Mouse (Mus musculus) urinary bladder, postnatal 10 days (tissue): ENCODE data around the gene Usp39.

Experiments
- DNase-seq: peaks from one replicate; pipeline ENCODE4 v3.0.0; 2022; ENCODE audit warnings: low spot score

The Usp39 gene

GRCm38 (mm10) chr6:72302349-72302925 is 42.5 kb downstream of the Usp39 start:
- no peak for DNase-seq

- DNase-seq: no peak
These were observed 47.2 kb downstream of the Usp39 start for GRCm38 (mm10) chr6:72297825-72298224.

GRCm38 (mm10) chr6:72292972-72293651 is 51.9 kb downstream of the Usp39 start:
- no peak for DNase-seq

DNA sequence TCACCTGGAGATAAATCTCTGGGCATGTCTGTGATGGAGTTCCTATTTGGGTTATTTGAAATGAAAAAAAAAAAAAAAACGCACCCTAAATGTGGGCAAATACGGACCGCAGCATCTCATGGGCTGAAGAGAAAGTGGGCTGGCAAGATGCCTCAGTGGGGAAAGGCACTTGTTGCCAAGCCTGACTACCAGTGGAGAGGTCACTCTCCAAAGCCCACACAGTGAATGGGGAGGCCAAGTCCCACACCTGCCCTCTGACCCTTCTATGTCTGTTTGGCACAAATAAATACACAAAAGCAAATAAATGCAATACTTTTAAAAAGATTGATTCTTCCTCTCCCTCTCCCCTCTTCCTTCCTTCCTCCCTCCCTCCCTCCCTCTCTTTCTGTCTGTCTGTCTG is 55.5 kb downstream of the Usp39 start:
- no peak for DNase-seq

GRCm38 (mm10) chr6:72283914-72284313 is 61.1 kb downstream of the Usp39 start:
- no peak for DNase-seq

DNA sequence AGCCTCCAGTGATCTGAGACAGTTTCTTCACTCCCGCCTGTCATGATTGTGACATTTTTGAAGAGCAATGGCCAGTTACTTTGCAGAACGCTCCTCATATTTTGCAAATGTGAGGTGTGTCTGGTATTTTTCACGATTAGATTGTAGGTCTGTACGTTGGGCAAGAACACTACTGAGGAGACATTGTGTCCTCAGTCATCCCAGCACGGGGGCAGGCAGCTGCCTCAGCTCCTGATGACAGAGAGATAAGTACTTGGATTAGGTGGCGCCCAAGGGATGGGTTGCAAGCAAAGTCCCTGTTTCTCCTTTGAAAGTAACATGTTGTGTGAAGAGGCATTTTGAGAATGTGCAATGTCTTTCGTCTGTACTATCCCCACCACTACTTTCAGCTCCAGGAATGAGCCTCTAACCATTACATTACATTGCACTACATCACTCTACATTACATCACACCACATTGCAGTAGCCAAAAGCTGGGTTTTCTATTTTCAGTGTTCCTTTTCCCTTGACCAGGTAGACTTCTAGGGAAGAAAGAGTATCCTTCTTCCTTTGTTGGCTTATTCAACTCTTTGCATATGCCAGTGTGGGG is 64.5 kb downstream of the Usp39 start:
- DNase-seq: no peak

- DNase-seq: no peak
These were observed 65.5 kb downstream of the Usp39 start for GRCm38 (mm10) chr6:72279505-72279904.

- DNase-seq: no peak
These were observed 66.1 kb downstream of the Usp39 start for GRCm38 (mm10) chr6:72278835-72279234.

- DNase-seq: no peak
These were observed 67.3 kb downstream of the Usp39 start for GRCm38 (mm10) chr6:72277508-72278166.

DNA sequence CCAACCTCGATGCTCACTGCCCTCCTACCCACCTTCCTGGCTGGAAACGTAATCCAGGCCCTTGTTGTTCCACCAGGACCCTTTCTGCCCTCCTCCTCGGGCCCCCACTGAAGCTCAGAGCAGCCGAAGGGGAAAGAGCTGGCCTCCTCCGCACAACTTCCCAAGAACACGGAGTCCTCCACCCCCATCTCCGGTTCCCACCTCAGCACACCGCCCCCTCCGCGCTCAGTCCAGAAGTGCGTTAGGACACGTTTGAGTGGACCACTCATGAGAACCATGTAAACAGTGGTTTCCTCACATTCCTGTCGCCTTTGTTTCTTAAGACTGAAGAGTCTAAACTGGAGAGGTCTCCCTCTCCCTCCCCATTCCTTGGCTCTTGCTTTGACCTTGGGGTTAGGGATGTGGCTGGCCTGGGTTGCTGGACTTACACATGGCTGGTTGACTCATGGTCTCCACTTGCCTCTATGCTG is 68.0 kb downstream of the Usp39 start:
- DNase-seq: no peak

DNA sequence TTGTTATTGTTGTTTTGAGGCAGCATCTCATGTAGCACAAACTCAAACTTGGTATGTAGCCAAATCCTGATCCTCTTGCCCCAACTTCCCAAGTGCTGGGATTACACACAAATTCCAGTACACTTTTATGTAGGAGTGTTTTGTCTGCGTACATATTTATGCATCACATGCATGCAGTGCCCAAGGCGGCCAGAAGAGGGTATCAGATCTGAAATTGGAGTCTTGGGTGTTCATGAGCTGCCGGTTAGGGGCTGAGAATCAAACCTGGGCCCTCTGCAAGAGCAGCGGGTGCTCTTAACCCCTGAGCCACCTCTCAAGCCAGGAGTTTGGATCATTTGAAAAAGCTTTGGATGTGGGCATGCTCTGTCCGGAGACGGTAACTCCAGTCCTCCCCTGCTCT is 68.8 kb downstream of the Usp39 start:
- no peak for DNase-seq

- no peak for DNase-seq
These were observed 69.5 kb downstream of the Usp39 start for GRCm38 (mm10) chr6:72275527-72275926.

DNA sequence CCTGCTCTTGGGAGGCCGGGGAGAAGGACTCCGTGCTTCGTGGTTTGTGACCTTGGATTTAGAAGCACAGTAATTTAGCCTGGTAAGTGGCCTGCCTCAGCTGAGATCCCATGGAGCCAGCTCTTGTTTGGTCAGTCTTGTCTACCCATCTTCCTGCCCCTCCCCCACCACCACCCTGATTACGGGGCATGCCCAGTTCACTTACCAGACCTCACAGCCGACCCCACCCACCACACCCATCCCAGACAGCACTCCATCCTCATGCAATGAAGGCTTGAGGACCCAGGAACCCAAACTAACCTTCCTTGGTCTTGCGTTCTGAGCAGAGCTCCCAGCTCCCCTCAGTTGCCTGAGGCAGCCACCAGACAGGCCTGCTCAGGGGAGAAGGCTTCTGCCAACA is 71.8 kb downstream of the Usp39 start:
- no peak for DNase-seq

- no peak for DNase-seq
These were observed 72.8 kb downstream of the Usp39 start for GRCm38 (mm10) chr6:72272161-72272696.

- DNase-seq: no peak
These were observed 73.9 kb downstream of the Usp39 start for GRCm38 (mm10) chr6:72270952-72271519.

- no peak for DNase-seq
These were observed 74.7 kb downstream of the Usp39 start for GRCm38 (mm10) chr6:72270258-72270657.
